Mouse (Mus musculus): ENCODE measurements at regions not wholly inside any gene's neighbourhood (a gene's known extent, or its start where the extent isn't known, plus 50 kb on each side); places are given as distances from the start of the nearest gene placed in this dataset.
A peak's percentile ranks its signal among the peaks of the same experiment; 100 is the strongest.

DNA sequence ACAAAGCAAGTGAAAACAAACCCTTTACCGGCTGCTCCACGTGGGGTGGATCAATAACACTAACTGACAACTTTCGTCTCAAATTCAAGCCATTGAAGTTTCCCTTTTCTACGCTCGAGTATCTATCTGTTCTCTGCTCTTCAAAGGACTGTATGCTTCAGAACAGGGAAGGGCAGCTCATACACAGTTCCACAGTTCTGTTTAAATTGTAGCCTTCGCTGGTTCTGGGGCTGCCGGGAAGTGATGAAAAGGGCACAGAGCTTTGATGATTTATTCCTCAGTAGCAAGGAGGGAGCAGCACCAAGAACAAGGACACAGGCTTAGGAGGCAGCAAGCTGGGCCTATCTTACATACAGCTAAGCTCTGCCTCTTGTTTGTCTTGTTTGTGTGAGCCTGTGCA lies 532.6 kb downstream of the Prim2 start:
- H3K27ac ChIP-seq, result no peak overlapping the region
- no peak for TF ChIP-seq CTCF (conservative IDR thresholded peaks at IDR 0.05)
- no peak overlapping the region for H3K4me3 ChIP-seq
- DNase-seq (ENCODE audit: low spot score in 2 of 2), result no peak

DNA sequence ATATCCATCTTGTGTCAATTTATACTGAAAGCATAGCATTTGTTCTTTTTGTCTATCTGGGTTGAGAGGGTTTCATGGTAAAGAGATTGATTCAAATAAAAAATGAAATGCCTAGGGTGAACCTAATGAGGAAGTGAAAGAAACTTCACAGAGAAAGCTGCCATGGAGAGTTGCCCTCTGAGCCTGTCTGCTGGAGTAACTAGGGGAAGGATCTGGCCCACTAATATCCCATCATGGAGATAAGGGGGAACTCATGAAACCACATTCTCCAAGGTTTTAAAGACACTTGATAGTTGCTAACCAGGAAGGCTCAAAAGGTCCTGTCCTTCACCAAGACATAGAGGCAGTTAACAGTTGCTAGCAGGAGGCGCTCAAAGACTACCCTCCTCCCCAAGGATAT lies 539.2 kb downstream of the Prim2 start:
- DNase-seq (ENCODE audit: low spot score in 2 of 2), result no peak
- no peak for TF ChIP-seq CTCF (conservative IDR thresholded peaks at IDR 0.05)
- H3K4me3 ChIP-seq, result no peak overlapping the region
- no peak overlapping the region for H3K27ac ChIP-seq

GRCm38 (mm10) chr1:33125062-33125461 lies 544.5 kb downstream of the Prim2 start:
- no peak for TF ChIP-seq CTCF (conservative IDR thresholded peaks at IDR 0.05)
- no peak overlapping the region for H3K27ac ChIP-seq
- H3K4me3 ChIP-seq, result no peak overlapping the region
- DNase-seq (ENCODE audit: low spot score in 2 of 2), result peak in 1 of 2 experiments; percentile 1

DNA sequence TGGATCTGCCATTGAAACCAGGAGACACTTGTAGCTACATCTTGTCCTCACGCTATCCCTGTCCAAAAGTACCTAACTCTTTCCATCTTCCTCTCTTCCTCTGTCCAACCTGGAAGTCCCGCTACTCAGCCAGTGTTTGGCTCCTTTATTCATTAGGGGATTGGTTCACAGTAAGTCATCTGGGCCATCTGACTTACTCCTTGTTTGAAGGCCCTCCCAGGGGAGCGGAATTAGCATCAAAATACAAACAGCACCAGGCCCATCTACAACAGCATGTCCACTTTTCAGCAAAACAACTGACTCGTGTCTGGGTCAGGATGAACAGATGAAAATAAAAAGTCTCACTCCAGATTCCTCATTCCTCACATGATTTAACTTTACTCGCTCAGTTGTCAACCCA lies 559.2 kb upstream of the Gm5415 start:
- DNase-seq (ENCODE audit: low spot score in 2 of 2), result no peak
- H3K4me3 ChIP-seq, result no peak overlapping the region
- H3K27ac ChIP-seq, result no peak overlapping the region
- TF ChIP-seq CTCF (conservative IDR thresholded peaks at IDR 0.05), result no peak

GRCm38 (mm10) chr1:33104296-33104695 lies 557.2 kb upstream of the Gm5415 start:
- no peak for DNase-seq (ENCODE audit: low spot score in 2 of 2)
- TF ChIP-seq CTCF (conservative IDR thresholded peaks at IDR 0.05), result no peak
- Histone ChIP-seq H3K27ac (no peak overlapping the region), H3K4me3 (no peak overlapping the region)

- no peak for TF ChIP-seq CTCF (conservative IDR thresholded peaks at IDR 0.05)
- no peak for DNase-seq (ENCODE audit: low spot score in 2 of 2)
- Histone ChIP-seq H3K4me3 (no peak overlapping the region), H3K27ac (no peak overlapping the region)
Measured at GRCm38 (mm10) chr1:33098062-33098461, 551.0 kb upstream of the Gm5415 start.

DNA sequence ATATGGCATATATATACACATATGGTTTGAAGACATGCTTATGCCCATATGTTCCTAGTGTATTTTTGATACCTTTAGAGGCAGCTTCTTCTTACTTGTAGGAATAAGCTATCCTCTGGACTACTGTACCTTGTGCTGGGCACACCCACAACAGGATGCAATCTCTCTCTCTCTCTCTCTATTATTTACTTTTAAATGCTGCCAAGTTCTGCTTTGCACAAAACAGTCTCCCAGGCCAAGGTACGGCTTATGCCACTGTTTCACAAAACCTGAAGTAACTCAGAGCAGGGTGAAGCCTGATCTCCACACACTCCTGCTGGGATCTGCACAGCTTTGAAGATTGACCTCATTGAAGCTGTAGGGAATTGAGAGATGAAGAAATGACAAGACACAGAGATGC lies 549.8 kb upstream of the Gm5415 start:
- no peak for TF ChIP-seq CTCF (conservative IDR thresholded peaks at IDR 0.05)
- H3K27ac ChIP-seq, result no peak overlapping the region
- no peak overlapping the region for H3K4me3 ChIP-seq
- no peak for DNase-seq (ENCODE audit: low spot score in 2 of 2)

GRCm38 (mm10) chr1:33074551-33074950 lies 527.5 kb upstream of the Gm5415 start:
- Histone ChIP-seq H3K27ac (no peak overlapping the region), H3K4me3 (no peak overlapping the region)
- no peak for DNase-seq (ENCODE audit: low spot score in 2 of 2)
- no peak for TF ChIP-seq CTCF (conservative IDR thresholded peaks at IDR 0.05)

- no peak overlapping the region for H3K27ac ChIP-seq
- H3K4me3 ChIP-seq, result no peak overlapping the region
- TF ChIP-seq CTCF (conservative IDR thresholded peaks at IDR 0.05), result no peak
- DNase-seq (ENCODE audit: low spot score in 2 of 2), result no peak
Measured at GRCm38 (mm10) chr1:33058010-33058409, 510.9 kb upstream of the Gm5415 start.

DNA sequence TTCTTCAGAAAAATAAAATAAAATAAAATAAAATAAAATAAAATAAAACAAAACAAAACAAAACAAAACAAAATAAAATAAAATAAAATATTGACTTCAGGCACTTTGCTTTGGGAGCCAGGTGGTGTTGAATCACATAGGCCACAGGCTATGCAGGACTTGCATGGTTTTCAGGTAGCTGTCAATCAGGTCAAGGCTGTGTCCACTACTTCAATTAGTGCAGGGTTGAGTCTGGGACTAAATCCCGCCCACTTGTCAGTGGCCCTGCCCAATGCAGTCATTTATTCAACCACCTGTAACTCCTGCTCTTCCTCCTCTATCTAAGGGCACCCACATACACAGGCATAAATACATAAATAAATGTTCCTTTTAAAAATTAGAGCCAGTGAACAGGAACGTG lies 497.3 kb upstream of the Gm5415 start:
- TF ChIP-seq CTCF (conservative IDR thresholded peaks at IDR 0.05), result no peak
- no peak for DNase-seq (ENCODE audit: low spot score in 2 of 2)
- Histone ChIP-seq H3K4me3 (no peak overlapping the region), H3K27ac (no peak overlapping the region)

DNA sequence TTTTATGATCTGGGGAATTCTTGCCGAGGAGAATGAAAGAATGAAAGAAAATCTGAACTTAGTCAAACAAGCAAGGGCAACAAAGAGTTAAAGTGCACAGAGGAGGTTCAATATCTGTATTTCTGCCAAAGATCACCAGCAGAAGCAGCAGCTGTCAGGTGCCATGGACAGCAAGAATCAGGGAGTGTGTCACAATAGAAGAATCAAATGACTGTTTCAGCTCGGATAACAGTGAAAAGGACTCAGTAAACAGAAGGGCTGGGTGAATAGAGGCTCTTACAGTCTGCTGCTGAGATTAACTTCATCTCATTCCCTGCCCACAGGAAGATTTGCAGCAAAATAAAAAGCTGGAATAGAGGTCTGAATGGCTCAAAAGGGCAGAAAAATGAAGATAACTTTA lies 495.3 kb upstream of the Gm5415 start:
- H3K4me3 ChIP-seq, result no peak overlapping the region
- no peak overlapping the region for H3K27ac ChIP-seq
- peak in 1 of 2 experiments; percentile 3 for DNase-seq (ENCODE audit: low spot score in 2 of 2)
- no peak for TF ChIP-seq CTCF (conservative IDR thresholded peaks at IDR 0.05)

- TF ChIP-seq CTCF (conservative IDR thresholded peaks at IDR 0.05), result no peak
- peak in 1 of 2 experiments; percentile 19 for DNase-seq (ENCODE audit: low spot score in 2 of 2)
- no peak overlapping the region for H3K4me3 ChIP-seq
- H3K27ac ChIP-seq, result no peak overlapping the region
Measured at GRCm38 (mm10) chr1:33040740-33041139, 493.6 kb upstream of the Gm5415 start.

GRCm38 (mm10) chr1:33031991-33032390 lies 484.9 kb upstream of the Gm5415 start:
- H3K27ac ChIP-seq, result no peak overlapping the region
- no peak overlapping the region for H3K4me3 ChIP-seq
- no peak for TF ChIP-seq CTCF (conservative IDR thresholded peaks at IDR 0.05)
- no peak for DNase-seq (ENCODE audit: low spot score in 2 of 2)

DNA sequence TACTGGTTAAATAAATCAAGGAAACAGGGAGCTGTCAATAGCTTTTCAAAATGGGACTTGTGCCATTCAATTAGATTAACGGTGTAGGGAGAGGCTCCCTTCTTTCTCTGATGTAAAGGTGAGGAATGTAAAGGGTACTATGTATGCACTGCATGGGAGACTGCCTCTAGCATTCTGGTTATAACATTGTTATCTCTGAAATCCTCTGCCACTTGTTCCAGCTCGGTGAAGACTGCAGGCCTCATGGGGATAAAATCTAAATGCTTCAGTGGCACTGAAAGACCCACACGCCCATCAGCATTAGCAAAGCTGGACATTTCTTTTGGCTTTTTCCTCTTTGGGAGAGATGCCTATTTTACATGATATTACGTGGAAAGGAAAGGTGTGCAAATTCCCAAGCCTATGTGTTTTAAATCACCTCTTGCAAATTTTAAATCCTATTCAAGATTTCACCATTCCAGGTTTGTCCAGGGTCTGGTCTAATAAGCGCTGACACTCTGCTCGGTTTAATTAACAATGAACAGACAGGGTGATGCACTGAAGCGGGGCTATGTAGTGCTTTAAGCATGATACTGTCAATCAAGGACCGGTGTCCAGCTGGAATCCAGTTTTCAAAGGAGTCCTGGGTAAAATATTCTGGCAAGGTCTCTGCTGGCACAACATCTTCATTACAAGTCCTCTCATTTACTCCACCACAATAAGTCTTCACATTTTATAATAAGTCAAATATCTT lies 479.8 kb upstream of the Gm5415 start:
- H3K4me3 ChIP-seq, result no peak overlapping the region
- no peak for DNase-seq (ENCODE audit: low spot score in 2 of 2)
- TF ChIP-seq CTCF (conservative IDR thresholded peaks at IDR 0.05), result no peak
- H3K27ac ChIP-seq, result no peak overlapping the region
